Mouse (Mus musculus) heart, postnatal 0 days (tissue): ENCODE measurements around the gene Unc13a. TPM values are rescaled to one million over a fixed set of nuclear protein-coding genes. Genes with fewer than 3 reads are reported as not detected.

Experiments used
- ATAC-seq: fragments of 200-750 bp; cut with Nextera tagmentation; 2 replicates; pipeline ENCODE4 v1.8.0; 2017; ENCODE audit warnings: low read depth, moderate number of reproducible peaks, moderate library complexity; ENCODE audit not compliant: insufficient read depth
- DNase-seq: peaks from one replicate; pipeline ENCODE4 v3.0.0-alpha.2; 2016; ENCODE audit warnings: low spot score
- H3K27ac ChIP-seq: fragments of 300-500 bp; sonication (generic); 2 replicates; pipeline ENCODE4 v1.5.1; 2014; ENCODE audit warnings: low read depth, mild to moderate bottlenecking
- H3K27me3 ChIP-seq: fragments of 300-500 bp; sonication (generic); 2 replicates; pipeline ENCODE4 v1.6.1; 2014; ENCODE audit warnings: low read length, mixed read lengths; ENCODE audit not compliant: control insufficient read depth, insufficient read depth
- H3K36me3 ChIP-seq: fragments of 300-500 bp; sonication (generic); replicated peaks from 2 replicates; pipeline ENCODE4 v1.6.1; 2014; ENCODE audit warnings: low read length, mixed read lengths; ENCODE audit not compliant: control insufficient read depth, insufficient read depth
- H3K4me1 ChIP-seq: fragments of 300-500 bp; sonication (generic); 2 replicates; pipeline ENCODE4 v1.6.1; 2014; ENCODE audit warnings: antibody characterized with exemption; ENCODE audit not compliant: control insufficient read depth, insufficient read depth
- H3K4me2 ChIP-seq: fragments of 300-500 bp; sonication (generic); 2 replicates; pipeline ENCODE4 v1.6.1; 2014; ENCODE audit warnings: low read depth, mild to moderate bottlenecking, low read length, moderate library complexity
- H3K4me3 ChIP-seq: fragments of 300-500 bp; sonication (generic); 2 replicates; pipeline ENCODE4 v1.5.1; 2014; ENCODE audit warnings: low read depth, low read length
- H3K9ac ChIP-seq: fragments of 300-500 bp; sonication (generic); replicated peaks from 2 replicates; pipeline ENCODE4 v1.6.1; 2014; ENCODE audit warnings: low read depth, low read length, mixed read lengths
- H3K9me3 ChIP-seq: fragments of 300-500 bp; sonication (generic); replicated peaks from 2 replicates; pipeline ENCODE4 v1.6.1; 2016; ENCODE audit warnings: low read length; ENCODE audit not compliant: control insufficient read depth
- CTCF ChIP-seq: IDR thresholded peaks from 2 replicates; pipeline ENCODE4 v1.5.1; 2016; ENCODE audit warnings: antibody characterized with exemption, control low read depth, low read depth
- EP300 ChIP-seq: IDR thresholded peaks from 2 replicates; pipeline ENCODE4 v1.6.1; 2016; ENCODE audit warnings: antibody characterized with exemption, low read depth
- WGBS: fragments of 180-500 bp; shearing (Covaris S2); extraction: QIAGEN DNeasy Blood & Tissue Kit; methylation state at CpG from one replicate; pipeline ENCODE4 v1.1.7; 2014; 5-methylcytosine and 5-hydroxymethylcytosine counted together
- polyA plus RNA-seq: library from polyadenylated mRNA; unstranded; fragments of >200 nt; fragmentation: Nextera tagmentation; extraction: Ambion mirVana; gene quantifications from 2 replicates; pipeline ENCODE4 v1.2.1, GENCODE M21; 2015
- total RNA-seq: library from RNA; depleted of rRNA; stranded (reverse); fragments of >200 nt; gene quantifications from 2 replicates; pipeline ENCODE4 v1.2.3, GENCODE M21; 2014; ENCODE audit warnings: low replicate concordance

Unc13a gene
- total and polyA plus RNA-seq, 2 experiments from 2014 or later, result 0.57 to 0.60 TPM

GRCm38 (mm10) chr8:71687616-71688015 lies 16.1 kb upstream of the Unc13a start:
- WGBS, result 26% methylated on average over 8 of the region's 8 CpGs
- Histone ChIP-seq H3K9ac (no peak overlapping the region), H3K27ac (no peak overlapping the region), H3K9me3 (no peaks in the 10 kb centered on the region), H3K4me3 (no peak overlapping the region), H3K27me3 (peaks cover 97% of the 10 kb centered on the region), H3K36me3 (no peaks in the 10 kb centered on the region), H3K4me2 (no peak overlapping the region), H3K4me1 (peaks cover 6% of the 10 kb centered on the region; the same call in 1 of the 2 replicates)
- ATAC-seq (no peak), DNase-seq (no peak)
- TF ChIP-seq EP300 (no peak), CTCF (no peak)

GRCm38 (mm10) chr8:71686143-71686734 lies 14.7 kb upstream of the Unc13a start:
- WGBS, result 14% methylated on average over 23 of the region's 23 CpGs
- Histone ChIP-seq H3K27me3 (peaks cover 97% of the 10 kb centered on the region), H3K27ac (no peak overlapping the region), H3K9ac (no peak overlapping the region), H3K9me3 (no peaks in the 10 kb centered on the region), H3K36me3 (no peaks in the 10 kb centered on the region), H3K4me3 (peak overlapping the region; percentile 17), H3K4me2 (peak overlapping the region; percentile 37; the same call in 1 of the 2 replicates), H3K4me1 (peaks cover 6% of the 10 kb centered on the region; the same call in 1 of the 2 replicates)
- ATAC-seq (peak; percentile 45), DNase-seq (peak; percentile 54)
- TF ChIP-seq CTCF (no peak), EP300 (no peak)

GRCm38 (mm10) chr8:71685573-71685972 lies 14.0 kb upstream of the Unc13a start:
- no peaks in the 10 kb centered on the region for H3K36me3 ChIP-seq
- peaks cover 100% of the 10 kb centered on the region for H3K27me3 ChIP-seq
- H3K27ac ChIP-seq, result no peak overlapping the region
- no peak for TF ChIP-seq CTCF
- no peak for TF ChIP-seq EP300
- H3K4me1 ChIP-seq, result peaks cover 6% of the 10 kb centered on the region; the same call in 1 of the 2 replicates
- no peak overlapping the region for H3K9ac ChIP-seq
- no peaks in the 10 kb centered on the region for H3K9me3 ChIP-seq
- peak overlapping the region; percentile 17 for H3K4me3 ChIP-seq
- H3K4me2 ChIP-seq, result peak overlapping the region; percentile 35
- ATAC-seq (no peak), DNase-seq (no peak)
- 23% methylated on average over 29 of the region's 29 CpGs for WGBS

GRCm38 (mm10) chr8:71684701-71685100 lies 13.1 kb upstream of the Unc13a start:
- TF ChIP-seq EP300 (no peak), CTCF (no peak)
- H3K27me3 ChIP-seq, result peaks cover 99% of the 10 kb centered on the region

GRCm38 (mm10) chr8:71682832-71683231 lies 11.3 kb upstream of the Unc13a start:
- DNase-seq, result no peak
- no peak for TF ChIP-seq EP300
- no peak for TF ChIP-seq CTCF
- H3K27me3 ChIP-seq, result peaks cover 84% of the 10 kb centered on the region
- no peak for ATAC-seq
- no peak overlapping the region for H3K4me3 ChIP-seq
- no peak overlapping the region for H3K4me2 ChIP-seq
- 80% methylated on average over 12 of the region's 12 CpGs for WGBS
- no peak overlapping the region for H3K9ac ChIP-seq
- no peaks in the 10 kb centered on the region for H3K36me3 ChIP-seq
- H3K4me1 ChIP-seq, result peaks cover 17% of the 10 kb centered on the region
- H3K27ac ChIP-seq, result no peak overlapping the region
- H3K9me3 ChIP-seq, result no peaks in the 10 kb centered on the region

More at GRCm38 (mm10) chr8:71684701-71685100, 13.1 kb upstream of the Unc13a start:
- Histone ChIP-seq H3K4me3 (no peak overlapping the region), H3K4me2 (no peak overlapping the region), H3K27ac (no peak overlapping the region), H3K9me3 (no peaks in the 10 kb centered on the region), H3K36me3 (no peaks in the 10 kb centered on the region), H3K9ac (no peak overlapping the region), H3K4me1 (peaks cover 10% of the 10 kb centered on the region)
- DNase-seq (no peak), ATAC-seq (no peak)
- WGBS, result 46% methylated on average over 10 of the region's 10 CpGs
